Mouse (Mus musculus) c-Kit-positive CD71-positive TER-119-positive erythroid progenitor cells, embryonic 14.5 days (primary cell): ENCODE results near the gene Ube2ql1.

Experiments used
- DNase-seq: peaks from one replicate; pipeline ENCODE4 v3.0.0-alpha.2; 2013; ENCODE audit warnings: low spot score

Gene Ube2ql1

GRCm38 (mm10) chr13:69739759-69740135 lies at the start of gene Ube2ql1:
Ube2ql1 (minus strand) TSS chr13:69739889.
- no peak for DNase-seq

DNA sequence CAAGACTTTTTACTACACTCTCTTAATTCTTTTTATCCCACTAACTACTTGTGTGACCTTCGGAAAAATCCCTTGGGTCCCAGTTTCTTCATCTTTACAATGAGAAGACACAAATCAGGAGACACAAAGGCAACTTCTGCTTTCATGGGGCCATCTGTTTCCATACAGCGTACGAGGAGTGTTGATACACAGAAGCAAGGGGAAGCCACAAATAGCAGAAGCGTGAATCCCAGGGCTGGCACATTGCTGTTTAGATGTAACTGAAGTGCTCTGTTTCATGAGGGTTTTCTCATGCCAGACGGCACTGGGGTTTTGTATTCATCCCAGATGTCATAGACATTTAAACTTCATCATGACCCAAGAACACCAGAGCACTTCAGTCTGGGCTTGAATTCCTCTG lies 49.0 kb upstream of the Ube2ql1 start:
- no peak for DNase-seq

DNA sequence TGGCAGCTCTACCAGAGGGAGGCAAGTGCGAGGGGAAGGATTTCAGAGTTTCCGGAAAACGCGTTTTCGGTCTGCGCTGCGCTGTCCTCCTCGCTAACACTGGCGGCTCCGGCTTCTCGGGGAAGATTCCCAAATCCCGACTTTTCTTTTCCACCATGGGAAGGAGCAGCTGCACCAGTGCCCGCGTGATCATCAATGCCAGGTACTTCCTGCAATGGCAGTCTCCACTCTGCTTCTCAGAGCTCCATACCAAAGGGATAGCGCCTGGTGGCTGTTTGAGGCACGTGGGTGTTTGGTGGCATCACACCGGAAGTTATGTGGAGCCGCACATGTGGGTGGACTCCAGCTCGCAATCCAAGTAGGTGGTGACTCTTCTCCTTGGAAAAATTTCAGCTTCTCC lies 38.5 kb upstream of the Ube2ql1 start:
- DNase-seq: no peak

DNA sequence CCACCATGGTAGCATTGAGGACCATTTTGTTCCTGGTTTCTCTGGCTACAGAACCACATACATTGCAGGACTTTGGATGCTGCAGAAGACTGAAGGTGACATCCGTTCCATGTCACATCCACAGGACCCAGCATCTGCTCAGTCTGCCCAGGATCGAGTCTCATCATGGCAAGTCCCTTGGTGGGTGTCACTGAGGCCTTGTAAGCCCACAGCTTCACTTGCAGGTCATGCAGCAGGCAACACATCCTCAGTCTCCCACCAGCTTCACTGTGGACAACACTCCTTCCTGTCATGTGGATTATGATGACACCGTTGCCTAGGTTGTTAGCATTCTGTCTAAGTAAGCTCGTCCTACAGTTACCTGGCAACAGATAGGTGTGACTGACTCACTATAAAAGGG lies 32.7 kb upstream of the Ube2ql1 start:
- DNase-seq: no peak

DNA sequence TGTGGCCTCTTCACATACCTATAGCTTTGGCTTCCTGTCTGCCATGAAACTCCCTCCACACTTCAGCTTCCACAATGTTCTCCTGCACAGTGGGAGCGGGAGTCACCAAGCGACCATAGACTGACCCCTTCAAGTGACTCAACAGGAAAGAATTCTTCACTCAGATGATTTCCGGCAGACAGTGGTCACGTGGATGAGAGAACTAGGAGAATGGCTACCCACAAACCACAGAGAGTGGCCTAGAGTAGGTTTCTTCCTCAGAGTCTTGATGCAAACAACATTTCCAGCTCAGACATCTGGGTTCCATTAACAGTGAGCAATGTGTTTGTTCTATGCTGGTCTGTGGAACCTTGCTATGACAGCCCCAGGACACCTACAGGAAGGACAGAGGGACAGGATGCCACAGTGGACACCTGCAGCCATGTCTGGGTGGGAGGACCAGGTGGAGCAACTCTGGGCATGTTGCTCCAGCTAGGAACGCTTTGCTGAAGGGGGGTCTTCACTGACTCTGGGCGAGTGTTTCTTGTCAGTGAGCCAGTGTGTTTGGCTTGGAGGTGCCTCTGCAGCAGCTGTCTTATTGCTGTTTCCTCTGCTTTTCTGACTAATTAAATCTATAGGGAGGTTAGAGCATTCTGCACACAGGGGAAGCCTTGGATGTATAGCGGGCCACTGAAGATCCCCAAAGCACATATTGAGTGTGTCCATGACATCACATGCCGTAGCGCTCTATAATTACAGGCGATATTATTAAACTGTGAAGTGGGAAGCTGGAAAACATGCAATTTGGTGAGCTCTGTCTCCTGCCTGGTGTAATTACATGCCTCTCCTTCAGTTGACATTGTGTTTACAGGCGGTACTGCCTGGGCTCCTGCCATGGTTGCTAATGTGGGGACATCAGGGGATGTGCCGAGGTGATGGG lies 31.1 kb upstream of the Ube2ql1 start:
- no peak for DNase-seq

- DNase-seq: no peak
These were observed 28.5 kb upstream of the Ube2ql1 start for GRCm38 (mm10) chr13:69768152-69768551.

DNA sequence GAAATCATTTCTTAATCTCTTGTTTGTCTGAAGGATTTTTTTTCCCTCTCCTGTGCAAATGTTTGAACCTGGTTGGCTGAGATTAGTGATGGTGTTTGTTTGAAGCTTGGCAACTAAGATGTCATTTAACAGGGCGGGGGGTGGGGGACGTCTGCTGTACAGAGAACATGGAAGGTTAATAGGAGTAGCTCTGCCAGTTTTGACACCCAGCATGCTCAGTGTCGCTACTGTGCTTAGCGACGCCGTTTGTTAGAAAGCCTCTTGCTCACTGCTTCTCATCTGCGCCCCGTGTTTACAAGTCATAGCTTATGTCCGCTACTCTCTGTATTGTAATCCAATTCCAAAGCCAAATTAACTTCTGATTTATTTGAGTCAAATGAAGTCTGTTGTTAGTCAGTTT lies 25.0 kb upstream of the Ube2ql1 start:
- no peak for DNase-seq

DNA sequence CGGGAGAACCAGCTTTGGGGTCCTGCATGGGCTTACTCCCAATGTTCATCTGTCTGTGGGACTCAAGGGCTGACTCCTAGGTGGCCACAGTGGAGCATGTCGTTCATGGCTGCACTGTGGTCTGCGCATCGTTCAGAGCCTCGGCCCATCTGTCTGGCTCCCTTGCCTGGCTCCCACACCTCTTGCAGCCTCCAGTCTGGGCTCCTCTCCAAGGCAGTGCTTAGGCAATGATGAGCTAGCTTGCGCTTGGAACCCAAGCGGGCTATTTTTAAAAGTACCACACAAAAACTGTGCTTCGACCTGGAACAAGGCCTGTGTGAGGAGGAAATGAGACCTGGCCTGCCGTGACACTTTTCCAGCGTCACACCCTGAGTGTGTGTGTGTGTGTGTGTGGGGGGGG lies 21.7 kb upstream of the Ube2ql1 start:
- DNase-seq: no peak

- DNase-seq: no peak
These were observed 19.3 kb upstream of the Ube2ql1 start for GRCm38 (mm10) chr13:69758979-69759378.

- no peak for DNase-seq
These were observed 13.2 kb upstream of the Ube2ql1 start for GRCm38 (mm10) chr13:69752875-69753274.

DNA sequence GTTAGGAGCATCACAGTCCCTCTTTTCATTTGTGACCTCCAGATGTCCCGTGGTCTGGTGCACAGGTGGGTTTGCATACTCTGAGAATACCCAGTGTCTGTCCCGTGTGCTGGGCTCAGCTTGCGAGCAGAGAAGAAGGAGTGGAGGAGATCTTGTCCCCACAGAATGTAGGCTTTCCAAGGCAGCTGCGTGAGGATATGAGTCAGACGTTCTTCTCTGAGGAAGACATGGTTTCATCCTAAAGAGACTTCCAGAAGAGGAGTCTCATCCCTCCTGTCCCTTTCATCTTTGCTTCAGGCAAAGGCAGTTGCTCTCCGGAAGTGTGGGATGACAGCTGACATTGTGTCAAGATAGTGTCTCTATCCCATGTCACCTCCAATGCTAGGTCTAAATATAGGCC lies 11.8 kb upstream of the Ube2ql1 start:
- no peak for DNase-seq

GRCm38 (mm10) chr13:69748756-69749155 lies 9.1 kb upstream of the Ube2ql1 start:
- no peak for DNase-seq

DNA sequence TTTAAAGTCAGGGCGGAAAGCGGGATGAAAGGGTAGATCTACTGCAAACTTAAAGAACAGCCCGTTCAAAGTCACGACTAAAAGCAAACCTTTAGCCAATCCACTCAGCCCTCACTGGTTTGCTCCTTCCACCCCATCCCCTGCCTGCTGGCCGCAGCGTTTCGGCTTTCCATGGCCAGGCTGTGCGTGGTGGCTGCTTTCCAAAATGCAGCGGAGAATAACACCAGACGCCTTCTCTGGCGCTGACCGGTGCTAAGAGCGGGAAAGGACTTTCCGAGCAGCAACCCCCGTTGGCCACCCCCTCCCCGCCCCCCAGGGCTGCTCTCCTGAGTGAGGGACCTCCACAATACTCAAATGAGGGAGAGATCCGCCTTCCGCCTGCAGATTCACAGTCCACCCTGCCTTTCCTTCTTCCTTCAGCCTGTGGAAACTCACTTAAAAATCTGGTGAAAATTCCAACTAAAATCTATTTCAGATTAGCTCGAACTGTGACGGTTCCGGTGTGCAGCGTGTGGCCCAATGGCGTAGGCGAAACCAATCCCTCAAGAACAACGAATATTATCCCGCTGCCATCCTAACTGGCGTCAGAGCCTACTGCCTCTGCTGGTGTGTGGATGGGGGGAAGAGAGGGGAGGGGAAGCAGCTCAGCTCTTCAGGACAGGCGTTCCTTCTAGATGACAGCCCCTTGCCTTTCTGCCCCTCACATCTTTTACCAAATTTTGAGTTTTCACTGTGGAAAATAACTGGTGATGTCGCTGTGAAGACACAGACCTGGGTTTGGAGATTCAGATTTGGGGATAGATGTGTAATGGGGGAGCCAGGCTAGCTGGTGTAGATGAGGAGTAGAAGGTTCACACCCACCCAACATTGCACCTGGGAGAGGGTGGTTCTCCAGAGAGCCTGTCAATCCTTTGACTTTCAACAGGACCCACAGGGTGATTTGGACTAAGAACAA lies 919 bp upstream of the Ube2ql1 start:
- no peak for DNase-seq

DNA sequence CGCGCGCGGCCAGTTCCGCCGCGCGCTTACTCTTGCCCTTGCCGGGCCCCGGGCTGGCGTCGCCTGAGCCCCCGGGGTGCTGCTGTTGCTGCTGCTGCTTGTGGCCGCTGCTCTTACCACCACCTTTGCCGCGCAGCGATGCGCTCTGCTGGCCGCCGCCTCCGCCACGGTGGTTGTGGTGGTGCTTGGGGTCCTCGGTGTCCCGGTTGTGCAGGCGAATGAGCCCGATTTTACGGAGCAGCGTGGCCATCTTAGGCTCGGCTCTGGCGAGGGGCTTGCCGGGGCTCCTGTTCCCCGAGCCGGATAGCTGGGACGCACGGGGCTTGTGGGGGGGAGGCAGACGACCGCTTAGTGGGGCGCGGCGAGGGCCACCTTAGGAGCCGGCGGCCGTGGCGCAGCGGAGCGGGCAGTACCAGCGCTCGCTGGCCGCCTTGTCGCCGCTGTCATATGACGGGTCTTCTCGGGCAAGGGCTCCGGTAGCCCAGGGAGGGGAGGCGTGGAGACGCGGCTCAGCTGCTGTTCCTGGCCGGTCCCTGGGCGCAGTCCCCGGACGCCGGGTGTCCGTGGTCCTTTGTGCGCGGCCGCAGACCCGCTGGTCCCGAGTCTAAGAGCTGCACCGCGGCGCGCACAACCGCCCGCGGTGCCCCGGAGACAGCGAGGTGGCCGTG lies 464 bp downstream of the Ube2ql1 start:
- no peak for DNase-seq

DNA sequence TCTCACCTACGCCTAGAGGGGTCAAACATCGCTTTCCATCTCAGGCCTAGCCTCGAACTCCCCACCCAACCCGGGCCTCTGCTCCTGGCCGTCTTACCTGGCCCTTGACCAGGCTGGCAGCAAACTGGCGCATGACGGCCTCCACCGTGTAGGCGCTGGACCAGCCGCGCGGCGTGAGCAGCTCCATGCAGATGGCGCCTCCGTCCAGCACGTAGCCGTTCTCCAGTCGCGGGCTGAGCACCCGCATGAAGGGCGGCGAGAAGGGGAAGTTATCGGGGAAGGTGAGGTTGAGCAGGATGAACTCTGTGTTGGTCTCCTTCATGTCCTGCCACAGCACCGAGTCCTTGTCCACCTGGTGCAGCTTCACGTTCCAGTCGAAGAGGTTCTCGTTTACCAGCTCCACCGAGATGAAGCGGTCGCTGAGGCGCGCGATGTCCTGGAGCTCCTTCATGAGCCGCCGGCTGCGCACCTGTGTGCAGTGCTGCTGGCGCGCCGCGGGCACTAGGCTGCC lies 1.2 kb downstream of the Ube2ql1 start:
- no peak for DNase-seq

- DNase-seq: no peak
These were observed 2.1 kb downstream of the Ube2ql1 start for GRCm38 (mm10) chr13:69737444-69738185.

- DNase-seq: no peak
These were observed 7.1 kb downstream of the Ube2ql1 start for GRCm38 (mm10) chr13:69732636-69733035.

DNA sequence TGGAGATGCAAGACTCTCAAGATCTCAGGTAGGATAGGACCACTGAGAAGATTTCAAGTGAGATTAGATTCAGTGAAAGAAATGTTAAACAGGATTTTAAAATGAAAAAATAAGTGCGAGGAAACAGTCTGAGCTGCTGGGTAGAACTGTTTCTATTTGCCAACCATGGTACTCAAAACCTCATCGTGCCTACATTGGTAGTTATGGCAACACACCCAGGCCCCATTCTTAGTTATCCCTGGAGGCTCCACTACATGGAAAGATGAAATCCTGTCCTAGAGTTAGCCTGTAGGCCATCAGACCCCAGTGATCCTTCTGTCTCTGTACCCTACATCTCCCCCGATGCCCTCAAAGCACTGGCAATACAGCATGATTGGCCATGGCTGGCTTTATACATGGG lies 14.3 kb downstream of the Ube2ql1 start:
- DNase-seq: no peak

- DNase-seq: no peak
These were observed 18.5 kb downstream of the Ube2ql1 start for GRCm38 (mm10) chr13:69721141-69721540.

- no peak for DNase-seq
These were observed 21.7 kb downstream of the Ube2ql1 start for GRCm38 (mm10) chr13:69717860-69718598.

- no peak for DNase-seq
These were observed 31.5 kb downstream of the Ube2ql1 start for GRCm38 (mm10) chr13:69708236-69708635.
